Mouse (Mus musculus) lung, postnatal 0 days (tissue): ENCODE measurements around the gene Golgb1.

Experiments used
- CTCF ChIP-seq: IDR thresholded peaks from 2 replicates; pipeline ENCODE4 v1.5.1; 2016; ENCODE audit warnings: antibody characterized with exemption, mild to moderate bottlenecking
- EP300 ChIP-seq: IDR thresholded peaks from 2 replicates; pipeline ENCODE4 v1.6.1; 2016; ENCODE audit warnings: antibody characterized with exemption, mild to moderate bottlenecking, control low read depth

- TF ChIP-seq EP300 (no peak), CTCF (no peak)
Measured at GRCm38 (mm10) chr16:36891415-36891814, 16.5 kb downstream of the Golgb1 start.
